Mouse (Mus musculus) CD4-positive naive resting alpha-beta T cell, adult 57 days (primary cell): ENCODE data around the gene Lmf2. TPM values are rescaled to one million over a fixed set of nuclear protein-coding genes. Genes with fewer than 3 reads are reported as not detected.

ENCODE experiments used
- total RNA-seq: library from RNA; stranded (reverse); gene quantifications from one replicate; pipeline ENCODE4 v1.2.4, GENCODE M21; 2023

Gene Lmf2
- 52.1 TPM for total RNA-seq

DNA sequence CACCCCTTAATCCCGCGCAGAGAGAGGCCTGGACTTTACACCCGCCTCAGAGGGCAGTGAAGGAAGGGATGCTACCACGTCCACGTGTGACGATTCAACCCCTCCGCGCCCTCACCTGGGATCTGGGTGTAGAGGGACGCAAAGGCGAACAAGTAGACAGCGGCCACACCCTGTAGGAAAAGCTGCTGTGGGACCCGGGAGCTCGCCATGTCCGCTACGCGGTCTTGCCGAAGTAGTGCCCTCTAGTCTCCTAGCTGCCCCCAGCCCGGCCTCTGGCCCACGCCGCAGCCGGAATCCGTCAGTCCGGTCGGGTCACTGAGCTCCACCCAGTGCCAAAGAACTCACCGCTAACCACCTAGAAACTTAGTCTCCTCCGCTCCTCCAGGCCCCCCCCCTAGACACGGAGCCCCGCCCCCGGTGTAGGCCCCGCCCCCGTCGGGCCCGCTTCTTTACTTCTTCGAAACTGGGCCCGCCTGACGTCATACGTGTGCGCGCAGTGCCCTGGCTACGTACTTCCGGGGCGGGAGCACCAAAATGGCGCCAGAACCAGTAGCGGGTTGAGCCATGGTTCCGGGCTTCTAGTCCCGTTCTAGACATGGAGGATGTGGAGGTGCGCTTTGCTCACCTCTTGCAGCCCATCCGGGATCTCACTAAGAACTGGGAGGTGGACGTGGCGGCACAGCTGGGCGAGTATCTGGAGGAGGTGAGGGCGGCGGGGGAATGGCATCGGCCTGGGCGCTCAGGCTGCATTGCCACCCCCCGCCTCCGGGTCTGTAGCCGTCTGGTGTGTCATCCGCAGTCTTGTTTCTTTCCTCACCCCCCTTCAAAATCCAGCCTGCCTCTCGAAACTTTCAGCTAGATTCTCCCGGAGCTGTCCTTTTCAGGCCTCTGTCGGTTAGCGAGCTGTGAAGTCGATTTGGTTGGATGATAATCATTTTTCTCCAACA, at the start of gene Lmf2, which contains the start of gene Ncaph2:
TSS of gene Lmf2 (minus strand) at position 419 of the 947 bp plus-strand sequence.
TSS of gene Ncaph2 (plus strand) at position 479 of the 947 bp plus-strand sequence.

DNA sequence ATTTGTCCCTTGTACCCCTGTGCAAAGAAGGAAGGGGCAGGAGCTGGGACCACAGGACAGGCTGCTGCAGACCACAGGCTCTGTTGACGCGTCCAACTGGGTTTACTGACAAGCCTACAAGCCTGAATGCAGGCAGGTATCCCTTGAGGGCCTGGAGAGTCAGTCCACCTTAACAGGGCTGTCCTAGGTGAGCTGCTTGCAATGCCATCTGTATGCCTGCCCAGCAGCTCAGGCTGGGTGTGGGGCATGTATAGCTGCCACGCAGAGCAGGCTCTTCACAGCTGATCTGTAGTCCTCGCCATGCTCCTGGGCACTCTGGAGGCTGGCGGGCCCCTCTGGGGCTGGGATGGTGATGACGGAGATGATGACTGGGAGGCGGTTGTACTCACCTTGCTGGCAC, 29.2 kb upstream of the Lmf2 start, which contains the start of gene Klhdc7b:
TSS of gene Klhdc7b (plus strand) at position 301 of the 400 bp plus-strand sequence.

DNA sequence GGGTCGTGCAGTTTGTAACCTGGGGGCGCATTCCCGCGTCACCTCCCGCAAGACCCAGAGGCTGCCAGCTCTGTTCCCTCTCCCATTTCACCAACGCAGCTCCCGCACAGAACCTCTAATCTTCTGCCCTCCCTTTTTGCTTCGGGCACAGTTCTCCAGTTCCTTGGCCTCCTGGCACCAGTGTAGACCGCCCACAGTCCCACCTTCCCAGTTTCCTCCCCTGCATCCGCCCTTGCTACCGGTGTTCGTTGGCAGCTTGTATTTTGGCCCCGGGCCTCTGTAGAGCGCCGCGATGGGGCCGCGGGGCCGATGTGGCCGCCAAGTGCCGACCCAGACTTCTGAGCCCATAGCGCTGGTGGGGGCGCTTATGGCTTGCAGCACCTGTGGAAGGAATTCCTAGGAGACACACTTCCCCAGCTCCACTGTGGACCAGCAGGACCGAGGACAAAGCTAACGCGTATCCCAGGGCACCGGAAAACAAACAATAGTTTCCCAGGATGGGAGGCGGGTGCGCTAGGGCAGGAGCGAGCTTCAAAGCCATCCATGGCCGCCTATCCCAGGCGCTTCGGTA, 23.5 kb upstream of the Lmf2 start, which contains the start of gene Odf3b:
TSS of gene Odf3b (minus strand) at position 452 of the 571 bp plus-strand sequence.

DNA sequence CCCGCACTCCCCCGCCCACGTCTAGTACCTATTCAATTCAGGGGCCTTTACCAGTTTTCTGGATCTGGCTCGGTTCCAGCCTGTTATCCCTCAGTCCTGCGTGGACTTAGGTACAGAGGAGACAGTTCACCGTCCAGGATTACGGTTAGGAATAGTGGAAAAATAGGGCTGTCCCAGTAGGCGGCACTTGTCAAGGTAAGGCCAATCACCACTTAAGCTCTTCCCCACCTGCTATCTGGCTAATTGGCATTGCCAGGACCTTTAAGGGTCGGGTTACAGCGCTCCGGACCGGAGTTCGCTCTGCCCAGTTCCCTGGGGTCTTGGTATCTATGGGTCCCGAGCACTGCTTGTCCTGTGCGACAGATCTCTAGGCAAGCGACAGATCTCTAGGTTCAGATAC, 21.5 kb upstream of the Lmf2 start, which contains the start of gene Tymp:
TSS of gene Tymp (minus strand) at position 83 of the 400 bp plus-strand sequence.

DNA sequence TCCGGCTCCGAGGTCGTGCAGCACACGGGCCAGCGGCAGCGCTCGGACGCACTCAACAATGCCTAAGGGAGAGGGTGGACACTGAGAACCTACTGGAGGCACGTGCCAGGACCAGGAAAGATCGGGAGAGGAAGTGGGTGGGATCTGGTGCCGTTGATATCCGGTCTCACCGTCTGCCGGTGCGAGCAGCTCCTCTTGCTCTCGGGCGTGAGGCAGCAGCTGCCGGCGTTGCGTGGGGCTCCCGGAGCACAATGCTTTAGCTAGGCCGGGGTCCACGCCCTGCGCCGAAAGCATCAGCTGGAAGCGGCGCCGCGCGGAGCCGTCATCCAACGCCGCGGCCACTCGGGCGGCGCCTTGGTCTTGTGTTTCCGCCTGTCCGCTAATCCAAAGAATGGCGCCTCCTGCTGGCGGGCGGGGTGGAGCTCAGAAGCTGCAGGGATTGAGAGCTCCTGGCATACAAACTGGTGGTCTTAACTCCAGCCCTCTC, 18.3 kb upstream of the Lmf2 start, which contains the start of gene Sco2:
TSS of gene Sco2 (minus strand) at position 85 of the 487 bp plus-strand sequence.

DNA sequence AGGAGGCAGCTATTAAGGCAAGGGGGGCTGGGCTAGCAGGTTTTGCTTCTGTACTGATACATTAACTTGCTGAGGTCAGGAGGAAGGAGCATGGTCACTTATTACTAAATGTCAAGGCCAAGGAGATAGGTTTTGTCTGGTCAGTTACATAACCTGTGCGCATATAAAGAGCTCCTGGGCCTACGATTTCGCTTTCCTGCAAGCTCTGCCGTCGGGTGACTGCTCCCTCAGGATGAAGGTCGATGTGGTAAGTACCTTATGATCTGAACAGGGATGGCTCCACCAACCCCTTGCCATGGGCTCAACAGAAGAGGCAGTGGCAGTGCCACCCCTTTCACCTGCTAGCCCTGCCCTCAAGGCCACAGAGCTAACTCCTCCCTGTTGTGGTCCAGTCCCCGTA, 21.2 kb downstream of the Lmf2 start, which contains the start of gene Miox:
TSS of gene Miox (plus strand) at position 128 of the 400 bp plus-strand sequence.

DNA sequence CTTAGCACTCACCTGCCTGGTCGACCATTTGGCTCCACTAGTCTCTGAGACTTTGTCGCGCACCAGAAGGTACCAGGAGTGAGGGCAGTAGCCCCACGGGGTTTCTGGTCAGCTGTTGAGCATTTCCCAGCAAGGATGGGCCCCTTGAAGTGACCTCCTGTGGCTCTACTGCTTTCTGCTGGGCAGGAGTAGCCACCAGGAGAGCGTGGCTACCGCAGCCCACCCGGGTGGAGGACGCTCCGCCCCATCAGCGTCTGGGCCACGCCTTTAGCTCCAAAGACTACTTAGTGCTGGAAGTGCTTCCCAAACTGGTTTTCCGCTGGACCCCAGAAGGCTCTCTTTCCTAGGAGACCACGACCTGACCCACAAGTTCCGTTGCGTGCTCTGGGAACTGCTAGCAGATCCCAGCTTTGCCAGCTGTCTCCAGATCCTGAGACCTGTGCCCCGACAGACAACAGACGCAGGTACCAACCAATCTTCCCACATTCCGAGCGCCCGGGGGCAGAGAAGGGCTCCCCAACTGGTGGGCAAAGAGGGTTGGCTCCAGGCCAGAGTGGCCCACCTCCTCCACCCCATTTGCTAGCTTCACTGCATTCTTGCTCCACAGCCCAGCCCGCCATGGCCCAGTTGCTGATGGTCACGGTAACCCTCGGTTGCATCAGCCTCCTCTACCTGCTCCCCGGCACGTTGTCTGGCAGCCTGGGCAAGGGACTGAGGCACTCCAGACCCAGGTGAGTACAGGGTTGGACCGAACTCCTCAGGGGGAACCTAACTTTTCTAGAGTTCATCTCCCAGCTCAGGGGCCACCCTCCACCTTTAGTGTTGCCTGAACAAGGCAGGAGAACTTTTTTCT, 32.6 kb downstream of the Lmf2 start, which contains the start of gene Adm2:
TSS of gene Adm2 (plus strand) at position 51 of the 853 bp plus-strand sequence.

DNA sequence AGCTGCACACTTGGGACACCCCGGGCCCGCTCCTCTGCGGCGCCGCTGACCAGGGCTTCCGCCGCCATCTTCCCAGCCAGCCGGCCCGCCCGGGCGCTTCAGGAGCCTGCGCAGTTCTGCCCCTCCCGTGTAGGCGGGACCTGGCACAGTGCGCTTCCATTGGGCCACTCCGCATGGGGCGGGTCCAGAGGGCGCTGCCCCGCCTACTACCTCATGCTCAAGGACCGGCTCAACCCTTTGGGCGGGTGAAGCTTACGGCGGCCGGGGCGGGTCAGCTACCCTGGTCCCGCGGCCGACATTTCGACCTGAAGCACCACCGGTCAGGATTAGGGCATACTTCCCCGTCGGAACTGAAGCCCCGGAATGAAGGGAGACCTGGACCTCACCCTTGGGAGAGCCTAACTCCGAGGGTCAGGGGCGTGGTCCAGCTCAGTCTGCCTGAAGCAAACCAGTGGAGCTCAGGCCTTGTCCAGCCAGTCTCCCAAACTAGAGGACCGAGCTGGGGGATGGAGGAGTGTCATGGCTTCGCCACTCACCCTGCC, 40.2 kb downstream of the Lmf2 start, which contains the start of gene Sbf1:
TSS of gene Sbf1 (minus strand) at position 122 of the 542 bp plus-strand sequence.

Other genes with a start within 250 kb of the Lmf2 start
- 39.6 TPM for gene Tubgcp6, start 232.5 kb downstream of the Lmf2 start, total RNA-seq
- gene Hdac10, start 227.0 kb downstream of the Lmf2 start, total RNA-seq, result 24.8 TPM
- 3.4 TPM for gene Mapk12, start 215.0 kb downstream of the Lmf2 start, total RNA-seq
- gene Mapk11, start 206.0 kb downstream of the Lmf2 start, total RNA-seq, result 29.8 TPM
- 2.9 TPM for gene Plxnb2, start 174.9 kb downstream of the Lmf2 start, total RNA-seq
- gene Dennd6b, start 159.2 kb downstream of the Lmf2 start, total RNA-seq, result 24.3 TPM
- 42.9 TPM for gene Ppp6r2, start 144.1 kb downstream of the Lmf2 start, total RNA-seq
- gene Sbf1, start 40.3 kb downstream of the Lmf2 start, total RNA-seq, result 416 TPM
- gene Adm2, start 32.9 kb downstream of the Lmf2 start, total RNA-seq, result not detected
- gene Miox, start 21.3 kb downstream of the Lmf2 start, total RNA-seq, result not detected
- 133 TPM for gene Ncaph2, start 60 bp upstream of the Lmf2 start, total RNA-seq
- 18.3 TPM for gene Sco2, start 18.2 kb upstream of the Lmf2 start, total RNA-seq
- 0.50 TPM for gene Tymp, start 21.4 kb upstream of the Lmf2 start, total RNA-seq
- gene Odf3b, start 23.6 kb upstream of the Lmf2 start, total RNA-seq, result 1.7 TPM
- gene Klhdc7b, start 29.3 kb upstream of the Lmf2 start, total RNA-seq, result not detected
- not detected for gene Syce3, start 54.8 kb upstream of the Lmf2 start, total RNA-seq
- 2.2 TPM for gene Cpt1b, start 70.2 kb upstream of the Lmf2 start, total RNA-seq
- gene C730034F03Rik, start 73.9 kb upstream of the Lmf2 start, total RNA-seq, result 9.0 TPM
- gene Gm44502, start 74.0 kb upstream of the Lmf2 start, total RNA-seq, result 2.9 TPM
- 194 TPM for gene Chkb, start 74.2 kb upstream of the Lmf2 start, total RNA-seq
- not detected for gene Mapk8ip2, start 98.3 kb upstream of the Lmf2 start, total RNA-seq
- gene Arsa, start 121.8 kb upstream of the Lmf2 start, total RNA-seq, result 13.7 TPM
- gene Shank3, start 144.0 kb upstream of the Lmf2 start, total RNA-seq, result 1.0 TPM
- gene Acr, start 212.7 kb upstream of the Lmf2 start, total RNA-seq, result not detected
- 0.68 TPM for gene Rabl2, start 236.3 kb upstream of the Lmf2 start, total RNA-seq